Mouse (Mus musculus) kidney, postnatal 0 days (tissue): ENCODE data around the gene Ptn. TPM values are rescaled to one million over a fixed set of nuclear protein-coding genes. Genes with fewer than 3 reads are reported as not detected.

ENCODE experiments used
- ATAC-seq: fragments of 200-750 bp; cut with Nextera tagmentation; replicated peaks from 2 replicates; pipeline ENCODE4 v1.8.0; 2017; ENCODE audit warnings: low read depth, moderate number of reproducible peaks, moderate TSS enrichment, moderate library complexity; ENCODE audit not compliant: low FRiP score
- DNase-seq: peaks from one replicate; pipeline ENCODE4 v3.0.0-alpha.2; 2016; ENCODE audit warnings: low spot score
- H3K27ac ChIP-seq: fragments of 300-500 bp; sonication (generic); 2 replicates; pipeline ENCODE4 v1.5.1; 2014; ENCODE audit warnings: mild to moderate bottlenecking
- H3K27me3 ChIP-seq: fragments of 300-500 bp; sonication (generic); 2 replicates; pipeline ENCODE4 v1.6.1; 2014; ENCODE audit warnings: low read length, mixed read lengths; ENCODE audit not compliant: insufficient read depth
- H3K36me3 ChIP-seq: fragments of 300-500 bp; sonication (generic); 2 replicates; pipeline ENCODE4 v1.6.1; 2014; ENCODE audit warnings: low read length, mixed read lengths; ENCODE audit not compliant: insufficient read depth
- H3K4me1 ChIP-seq: fragments of 300-500 bp; sonication (generic); replicated peaks from 2 replicates; pipeline ENCODE4 v1.6.1; 2014; ENCODE audit warnings: antibody characterized with exemption, low read length, mixed read lengths; ENCODE audit not compliant: insufficient read depth
- H3K4me2 ChIP-seq: fragments of 300-500 bp; sonication (generic); 2 replicates; pipeline ENCODE4 v1.6.1; 2014; ENCODE audit warnings: mild to moderate bottlenecking, low read length, moderate library complexity, mixed read lengths
- H3K4me3 ChIP-seq: fragments of 300-500 bp; sonication (generic); replicated peaks from 2 replicates; pipeline ENCODE4 v1.5.1; 2014; ENCODE audit warnings: low read depth, low read length
- H3K9ac ChIP-seq: fragments of 300-500 bp; sonication (generic); 2 replicates; pipeline ENCODE4 v1.6.1; 2014; ENCODE audit warnings: low read depth, low read length
- H3K9me3 ChIP-seq: fragments of 300-500 bp; sonication (generic); replicated peaks from 2 replicates; pipeline ENCODE4 v1.6.1; 2016; ENCODE audit warnings: low read length, inconsistent platforms, mixed read lengths
- CTCF ChIP-seq: IDR thresholded peaks from 2 replicates; pipeline ENCODE4 v1.5.1; 2016; ENCODE audit warnings: antibody characterized with exemption, low read depth, mild to moderate bottlenecking, moderate library complexity
- WGBS: fragments of 180-500 bp; shearing (Covaris S2); extraction: QIAGEN DNeasy Blood & Tissue Kit; methylation state at CpG from one replicate; pipeline ENCODE4 v1.1.7; 2014; 5-methylcytosine and 5-hydroxymethylcytosine counted together
- polyA plus RNA-seq: library from polyadenylated mRNA; unstranded; fragments of >200 nt; fragmentation: Nextera tagmentation; extraction: Ambion mirVana; gene quantifications from 2 replicates; pipeline ENCODE4 v1.2.1, GENCODE M21; 2015

The Ptn gene
- polyA plus RNA-seq, 1 experiment from 2014 or later, result 449 TPM

DNA sequence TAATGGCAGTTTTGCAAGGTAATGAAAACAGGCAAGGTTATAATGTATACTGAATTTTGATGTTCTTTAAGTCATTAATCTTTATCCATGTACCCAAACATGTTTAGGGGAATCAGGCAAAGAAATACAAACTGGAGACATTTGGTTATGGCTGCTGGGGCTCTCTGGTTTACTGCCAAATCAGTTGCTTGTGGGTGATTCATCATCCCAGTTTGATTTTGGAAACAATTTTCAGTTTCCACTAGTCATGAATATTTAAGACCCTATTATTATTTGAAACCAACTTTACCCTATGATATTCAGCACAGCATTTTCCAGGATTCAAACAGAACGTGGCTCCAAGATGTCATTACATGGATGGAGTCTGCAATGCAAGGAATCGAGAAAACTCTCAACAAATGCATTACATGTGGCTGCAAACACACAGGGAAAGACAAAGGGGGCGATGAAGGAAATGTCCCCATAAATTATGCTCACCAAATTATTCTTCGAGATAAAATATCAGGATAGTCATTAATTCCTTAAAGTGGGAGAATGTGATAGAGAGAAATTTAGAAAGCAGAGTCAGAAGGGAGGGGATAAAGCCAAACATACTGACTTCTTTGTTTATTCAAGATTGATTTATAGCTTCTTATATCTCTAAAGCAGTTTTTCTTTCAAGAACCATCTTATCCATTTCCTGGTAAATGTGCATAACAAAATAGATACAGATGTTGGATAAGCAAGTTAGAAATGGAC, 8.4 kb upstream of the Ptn start:
- WGBS, result 18% methylated on average over 4 of the region's 4 CpGs
- H3K36me3 ChIP-seq, result no peaks in the 10 kb centered on the region
- no peak overlapping the region for H3K27ac ChIP-seq
- H3K27me3 ChIP-seq, result no peaks in the 10 kb centered on the region
- peak; percentile 78 for DNase-seq
- H3K9ac ChIP-seq, result no peak overlapping the region
- H3K9me3 ChIP-seq, result no peaks in the 10 kb centered on the region
- H3K4me3 ChIP-seq, result no peak overlapping the region
- no peak for ATAC-seq
- H3K4me2 ChIP-seq, result no peak overlapping the region
- H3K4me1 ChIP-seq, result no peaks in the 10 kb centered on the region
- TF ChIP-seq CTCF, result no peak

DNA sequence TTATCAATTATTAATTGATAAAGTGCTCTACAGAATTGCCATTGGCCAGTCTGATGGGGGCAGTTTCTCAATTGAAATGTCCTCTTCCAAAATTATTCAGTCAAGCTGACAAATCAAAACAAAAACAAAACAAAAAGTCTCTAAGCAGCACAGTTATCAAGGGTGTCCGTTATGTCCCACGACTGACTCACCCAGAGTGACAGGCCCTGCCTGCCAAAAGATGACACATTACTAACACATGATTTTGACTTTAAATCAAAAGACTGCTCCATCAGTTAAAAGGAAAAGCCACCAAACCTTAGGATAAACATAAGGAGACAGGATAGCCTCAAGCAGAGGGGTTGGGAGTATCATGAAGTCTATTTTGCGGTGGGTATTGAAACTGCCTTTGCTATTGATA, 6.6 kb upstream of the Ptn start:
- DNase-seq (no peak), ATAC-seq (no peak)
- WGBS, result 91% methylated on average over 3 of the region's 3 CpGs
- Histone ChIP-seq H3K9ac (no peak overlapping the region), H3K4me3 (no peak overlapping the region), H3K4me2 (no peak overlapping the region), H3K27me3 (no peaks in the 10 kb centered on the region), H3K27ac (no peak overlapping the region), H3K9me3 (no peaks in the 10 kb centered on the region), H3K36me3 (no peaks in the 10 kb centered on the region), H3K4me1 (no peaks in the 10 kb centered on the region)
- no peak for TF ChIP-seq CTCF

DNA sequence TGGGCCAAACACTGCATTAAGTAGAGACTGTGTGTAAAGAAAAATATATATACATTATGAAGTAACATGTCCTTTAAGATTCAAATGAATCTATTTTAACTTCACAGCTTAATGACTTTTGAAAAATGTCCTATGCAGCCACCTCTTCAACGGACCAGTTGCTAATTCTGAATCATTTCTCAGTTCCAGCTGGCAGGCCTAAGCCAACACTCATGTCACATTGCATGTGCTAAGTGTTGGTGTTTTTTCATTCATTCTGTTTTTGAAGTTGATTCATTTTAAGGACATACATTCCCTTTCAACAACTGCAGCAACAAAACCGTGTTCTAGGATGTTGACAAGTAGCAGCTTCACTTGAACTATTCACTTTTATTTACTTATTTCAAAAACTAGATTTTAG, 6.0 kb upstream of the Ptn start:
- Histone ChIP-seq H3K27me3 (no peaks in the 10 kb centered on the region), H3K36me3 (no peaks in the 10 kb centered on the region), H3K27ac (no peak overlapping the region), H3K4me2 (no peak overlapping the region), H3K9ac (no peak overlapping the region), H3K4me1 (no peaks in the 10 kb centered on the region), H3K9me3 (no peaks in the 10 kb centered on the region), H3K4me3 (no peak overlapping the region)
- TF ChIP-seq CTCF, result no peak
- WGBS, result 61% methylated on average over 2 of the region's 2 CpGs
- ATAC-seq (no peak), DNase-seq (no peak)

DNA sequence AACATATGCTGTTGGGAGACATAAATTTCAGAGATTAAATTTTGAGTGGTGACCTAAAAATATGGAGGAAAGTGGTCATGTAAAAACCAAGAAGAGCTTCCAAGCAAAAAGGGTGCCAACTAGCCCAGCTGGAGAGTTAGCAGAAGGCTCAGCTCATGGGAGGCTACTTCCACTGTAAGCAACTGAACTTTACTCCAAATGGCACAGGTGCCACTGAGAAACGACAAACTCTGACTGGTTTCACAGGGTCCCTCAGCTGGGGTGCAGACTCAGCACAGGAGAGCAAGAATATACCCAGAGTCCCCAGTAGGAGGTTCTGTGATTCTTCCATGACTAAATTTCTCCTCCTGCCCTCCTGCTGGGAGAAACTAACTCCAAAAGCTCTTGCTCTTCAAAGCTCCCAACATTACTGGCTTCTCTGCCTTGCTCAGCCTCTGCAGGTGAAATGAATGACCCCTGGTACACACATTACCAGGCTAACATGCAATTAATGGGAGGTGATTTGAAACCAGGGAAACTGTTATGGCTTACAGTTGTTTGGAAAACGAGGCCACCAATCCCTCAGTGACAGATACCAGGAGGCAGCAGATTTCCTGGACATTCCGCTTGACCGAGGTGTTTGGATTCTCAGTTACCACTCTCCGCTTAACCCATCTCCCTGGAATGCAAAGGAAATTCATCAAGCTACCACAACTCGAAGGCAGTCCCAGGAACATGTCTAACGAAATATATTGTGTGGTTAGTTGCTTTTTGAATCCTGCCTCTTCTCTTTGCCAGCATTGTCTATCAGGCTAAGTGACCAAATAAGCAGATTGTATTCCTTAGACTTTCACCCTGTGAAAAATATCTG, 2.9 kb upstream of the Ptn start:
- Histone ChIP-seq H3K9ac (no peak overlapping the region), H3K9me3 (no peaks in the 10 kb centered on the region), H3K4me2 (no peak overlapping the region), H3K36me3 (no peaks in the 10 kb centered on the region), H3K4me1 (no peaks in the 10 kb centered on the region), H3K27ac (no peak overlapping the region), H3K4me3 (no peak overlapping the region), H3K27me3 (no peaks in the 10 kb centered on the region)
- DNase-seq (peak; percentile 32), ATAC-seq (no peak)
- TF ChIP-seq CTCF, result peak; percentile 40
- WGBS, result 44% methylated on average over 7 of the region's 7 CpGs

DNA sequence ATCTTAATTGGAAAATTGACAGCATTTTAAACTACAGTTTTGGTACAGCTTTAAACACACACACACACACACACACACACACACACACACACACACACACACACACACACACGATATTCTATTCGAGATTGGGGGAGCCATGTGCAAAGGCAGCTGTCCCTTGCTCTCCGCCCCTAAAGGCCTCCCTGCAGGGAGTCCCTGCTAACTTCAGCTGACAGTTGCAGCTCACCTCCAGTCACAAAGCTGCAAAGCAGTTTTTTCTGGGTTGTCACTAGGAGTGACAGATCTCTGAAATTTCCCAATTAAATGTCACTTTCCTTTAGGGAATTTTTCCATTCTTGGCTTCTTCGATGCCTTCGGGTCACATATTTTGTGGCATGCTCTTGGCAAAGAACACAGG, 428 bp upstream of the Ptn start:
- WGBS, result 27% methylated on average over 5 of the region's 5 CpGs
- Histone ChIP-seq H3K9me3 (no peaks in the 10 kb centered on the region), H3K27ac (0 out of 2 replicates have a peak overlapping the region, but pooled peaks have one; percentile 84), H3K4me2 (peak overlapping the region; percentile 67), H3K4me3 (peak overlapping the region; percentile 53; the same call in 1 of the 2 replicates), H3K27me3 (no peaks in the 10 kb centered on the region), H3K9ac (no peak overlapping the region), H3K36me3 (no peaks in the 10 kb centered on the region), H3K4me1 (no peaks in the 10 kb centered on the region)
- DNase-seq (no peak), ATAC-seq (no peak)
- TF ChIP-seq CTCF, result no peak

DNA sequence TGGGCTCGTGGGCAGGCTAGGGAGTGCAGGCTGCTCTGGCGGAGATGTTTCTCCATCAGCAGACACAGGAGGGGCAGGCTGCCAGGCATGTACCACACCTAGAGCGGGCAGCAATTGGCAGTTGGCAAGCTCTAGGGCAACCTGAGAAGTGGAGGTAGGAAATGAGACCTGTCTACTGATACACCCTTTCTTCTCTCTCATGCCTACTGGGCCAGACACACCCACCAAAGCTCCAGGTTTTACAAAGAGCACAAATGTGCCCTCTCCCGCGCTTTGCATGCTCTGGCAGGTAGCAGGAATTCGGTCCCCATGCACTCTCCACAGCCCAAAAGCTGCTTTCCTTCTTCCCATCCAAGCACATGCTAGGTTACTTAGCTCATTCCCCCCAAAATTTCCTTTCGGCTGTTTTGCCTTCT, 701 bp downstream of the Ptn start:
- no peaks in the 10 kb centered on the region for H3K4me1 ChIP-seq
- DNase-seq, result peak; percentile 72
- no peaks in the 10 kb centered on the region for H3K36me3 ChIP-seq

More for the DNA sequence above, 701 bp downstream of the Ptn start:
- 7% methylated on average over 7 of the region's 7 CpGs for WGBS
- no peak for TF ChIP-seq CTCF
- peak; percentile 88 for ATAC-seq
- no peaks in the 10 kb centered on the region for H3K9me3 ChIP-seq
- no peaks in the 10 kb centered on the region for H3K27me3 ChIP-seq
- H3K9ac ChIP-seq, result peak overlapping the region; percentile 56
- H3K27ac ChIP-seq, result peak overlapping the region; percentile 84
- peak overlapping the region; percentile 67 for H3K4me2 ChIP-seq
- H3K4me3 ChIP-seq, result peak overlapping the region; percentile 53
